Mouse (Mus musculus): ENCODE measurements around the gene Gfod2. TPM values are rescaled to one million over a fixed set of nuclear protein-coding genes. Genes with fewer than 3 reads are reported as not detected.

The Gfod2 gene
- 32.7 and 38.3 TPM in 2 replicates for polyA plus RNA-seq (2016; fragmentation: Nextera tagmentation; extraction: Ambion mirVana)

DNA sequence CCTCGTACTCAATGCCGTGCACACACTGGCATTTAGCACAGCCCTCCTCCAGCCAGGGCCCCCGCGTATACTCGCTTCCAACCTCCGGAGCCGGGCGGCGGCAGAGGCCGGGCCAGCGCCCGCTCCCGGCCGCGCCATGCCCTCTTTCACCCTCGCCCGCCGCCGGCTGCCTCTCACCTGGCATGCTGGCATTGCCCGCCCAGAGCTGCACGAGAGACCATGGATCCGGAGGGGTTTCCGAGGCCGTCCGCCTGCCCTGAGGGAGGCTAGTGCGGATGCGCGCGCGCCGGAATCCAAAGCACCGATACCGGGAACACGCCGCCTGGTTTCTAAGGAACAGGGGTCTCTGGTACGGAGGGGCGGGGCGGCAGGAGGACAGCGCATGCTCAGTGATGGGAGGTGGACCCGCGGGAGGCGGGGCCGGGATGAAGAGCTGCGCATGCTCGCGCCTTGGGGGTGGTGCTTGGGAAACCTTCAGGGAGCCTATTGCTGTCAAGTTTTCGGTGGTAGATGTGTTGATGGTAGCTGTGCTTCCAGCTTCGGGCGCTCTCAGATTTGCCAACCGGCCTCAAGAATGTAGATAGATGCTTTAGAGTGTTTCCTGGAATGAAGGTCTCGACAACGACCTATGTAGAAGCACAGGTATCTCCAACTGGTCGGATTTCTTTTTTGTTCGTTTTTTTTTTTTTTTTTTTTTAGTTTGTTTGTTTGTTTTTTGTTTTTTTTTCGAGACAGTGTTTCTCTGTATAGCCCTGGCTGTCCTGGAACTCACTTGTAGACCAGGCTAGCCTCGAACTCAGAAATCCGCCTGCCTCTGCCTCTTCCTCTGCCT lies at the start of gene Gfod2:
Gfod2 (minus strand) TSS at position 388 of the 832 bp plus-strand sequence.
- H3K27me3 ChIP-seq (ENCODE audit: poor library complexity, severe bottlenecking): no peaks in the 10 kb centered on the region
- 4% methylated on average over 57 of the region's 57 CpGs for WGBS
- peaks cover 17% of the 10 kb centered on the region for H3K4me1 ChIP-seq

DNA sequence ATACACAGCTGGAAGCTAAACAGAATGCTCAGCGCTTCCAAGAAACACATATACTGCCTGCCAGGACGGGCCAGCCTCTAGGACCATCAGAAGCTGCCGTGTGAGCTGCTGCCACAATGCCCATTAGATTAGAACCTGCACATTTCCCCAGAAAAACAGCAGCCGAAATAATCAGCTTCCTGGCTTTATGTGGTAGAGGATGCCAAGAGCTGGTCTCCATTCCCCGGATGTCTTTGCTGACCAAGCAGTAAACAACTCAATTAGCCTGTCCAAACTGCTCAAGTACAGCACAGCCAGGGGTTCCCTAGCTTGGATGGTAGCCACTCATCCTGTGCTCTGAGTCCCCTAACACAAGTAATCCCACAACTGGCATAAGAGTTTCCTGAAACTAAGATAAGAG lies 49.3 kb upstream of the Gfod2 start:
- no peaks in the 10 kb centered on the region for H3K9me3 ChIP-seq
- DNase-seq (ENCODE audit: extremely low spot score, low spot score): no peak
- no peak overlapping the region for H3K4me3 ChIP-seq
- no peaks in the 10 kb centered on the region for H3K27me3 ChIP-seq (ENCODE audit: poor library complexity, severe bottlenecking)
- H3K4me1 ChIP-seq: no peaks in the 10 kb centered on the region
- 91% methylated on average over 5 of the region's 5 CpGs for WGBS
- H3K36me3 ChIP-seq (replicated peaks): peaks cover 61% of the 10 kb centered on the region
- H3K27ac ChIP-seq: no peak overlapping the region

More for the DNA sequence above, at the start of gene Gfod2:
- H3K27ac ChIP-seq: peak within 1 kb of the TSS; percentile 89
- DNase-seq (ENCODE audit: extremely low spot score, low spot score): peak; percentile 99
- no peaks in the 10 kb centered on the region for H3K9me3 ChIP-seq
- peak within 1 kb of the TSS; percentile 87 for H3K4me3 ChIP-seq
- peaks cover 9% of the 10 kb centered on the region for H3K36me3 ChIP-seq (replicated peaks)

DNA sequence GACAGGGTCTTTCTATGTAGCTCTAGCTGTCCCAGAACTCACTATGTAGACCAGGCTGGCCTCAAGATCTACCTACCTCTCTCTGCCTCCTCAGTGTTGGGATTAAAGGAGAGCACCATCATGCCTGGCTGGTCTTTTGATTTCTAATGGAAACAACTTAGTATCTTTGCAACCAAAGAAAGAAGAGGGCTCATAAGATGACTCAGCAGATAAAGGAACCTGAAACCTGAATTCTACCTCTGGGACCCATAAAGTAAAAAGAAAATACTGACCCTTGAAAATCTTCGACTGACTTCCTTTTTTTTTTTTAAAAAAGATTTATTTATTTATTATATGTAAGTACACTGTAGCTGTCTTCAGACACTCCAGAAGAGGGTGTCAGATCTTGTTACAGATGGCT lies 47.5 kb upstream of the Gfod2 start:
- H3K36me3 ChIP-seq (replicated peaks): peaks cover 47% of the 10 kb centered on the region
- no peak overlapping the region for H3K27ac ChIP-seq
- no peaks in the 10 kb centered on the region for H3K27me3 ChIP-seq (ENCODE audit: poor library complexity, severe bottlenecking)
- H3K4me3 ChIP-seq: no peak overlapping the region
- WGBS: 92% methylated on average over 1 of the region's 1 CpGs
- no peaks in the 10 kb centered on the region for H3K9me3 ChIP-seq
- DNase-seq (ENCODE audit: extremely low spot score, low spot score): no peak
- no peaks in the 10 kb centered on the region for H3K4me1 ChIP-seq

DNA sequence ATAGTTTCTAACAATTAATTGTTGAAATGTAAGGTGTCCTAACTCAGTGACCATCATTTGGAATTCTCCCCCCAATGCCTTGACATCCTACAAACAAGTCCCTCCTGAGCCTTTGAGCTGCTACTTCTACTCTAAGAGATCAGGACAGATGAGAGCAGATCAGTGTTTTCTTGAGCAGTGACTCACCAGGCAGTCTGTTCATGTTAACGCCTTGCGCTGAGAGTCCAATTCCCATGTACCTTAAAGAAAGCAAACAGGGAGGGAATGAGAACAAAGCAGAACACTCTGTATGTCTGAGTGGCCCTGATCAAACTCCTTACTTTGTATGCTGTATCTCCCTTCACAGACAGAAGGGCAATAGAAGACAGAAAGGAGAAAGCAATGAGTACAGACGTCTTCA lies 46.9 kb upstream of the Gfod2 start:
- H3K27ac ChIP-seq: no peak overlapping the region
- 84% methylated on average over 3 of the region's 3 CpGs for WGBS
- peaks cover 48% of the 10 kb centered on the region for H3K36me3 ChIP-seq (replicated peaks)
- no peaks in the 10 kb centered on the region for H3K27me3 ChIP-seq (ENCODE audit: poor library complexity, severe bottlenecking)
- H3K4me1 ChIP-seq: no peaks in the 10 kb centered on the region
- H3K4me3 ChIP-seq: no peak overlapping the region
- DNase-seq (ENCODE audit: extremely low spot score, low spot score): no peak
- H3K9me3 ChIP-seq: no peaks in the 10 kb centered on the region

DNA sequence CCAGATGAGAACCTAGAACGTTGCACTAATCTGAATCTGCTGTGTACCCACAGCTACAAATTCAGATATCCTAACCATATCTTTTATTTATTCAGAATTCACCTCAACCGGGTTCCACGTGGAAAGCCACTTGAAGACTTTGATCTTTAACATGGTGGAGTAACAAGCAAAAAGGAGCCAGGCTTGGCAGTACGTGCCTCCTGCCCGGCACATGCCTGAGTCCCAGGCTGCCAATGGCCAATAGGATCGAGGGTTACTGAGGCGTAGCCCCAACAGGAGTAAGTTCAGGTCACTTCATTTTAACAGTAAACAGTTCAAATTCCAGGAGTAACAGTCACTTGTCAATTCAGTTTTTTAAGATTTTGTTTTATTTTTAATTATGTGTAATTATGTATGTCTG lies 46.3 kb upstream of the Gfod2 start:
- Histone ChIP-seq H3K4me1 (0 out of 2 replicates have a peak, but pooled peaks cover 3% of the 10 kb centered on the region), H3K4me3 (no peak overlapping the region), H3K27ac (no peak overlapping the region), H3K27me3 (ENCODE audit: poor library complexity, severe bottlenecking) (no peaks in the 10 kb centered on the region), H3K9me3 (no peaks in the 10 kb centered on the region), H3K36me3 (replicated peaks) (peaks cover 51% of the 10 kb centered on the region)
- DNase-seq (ENCODE audit: extremely low spot score, low spot score): no peak
- 94% methylated on average over 7 of the region's 7 CpGs for WGBS

DNA sequence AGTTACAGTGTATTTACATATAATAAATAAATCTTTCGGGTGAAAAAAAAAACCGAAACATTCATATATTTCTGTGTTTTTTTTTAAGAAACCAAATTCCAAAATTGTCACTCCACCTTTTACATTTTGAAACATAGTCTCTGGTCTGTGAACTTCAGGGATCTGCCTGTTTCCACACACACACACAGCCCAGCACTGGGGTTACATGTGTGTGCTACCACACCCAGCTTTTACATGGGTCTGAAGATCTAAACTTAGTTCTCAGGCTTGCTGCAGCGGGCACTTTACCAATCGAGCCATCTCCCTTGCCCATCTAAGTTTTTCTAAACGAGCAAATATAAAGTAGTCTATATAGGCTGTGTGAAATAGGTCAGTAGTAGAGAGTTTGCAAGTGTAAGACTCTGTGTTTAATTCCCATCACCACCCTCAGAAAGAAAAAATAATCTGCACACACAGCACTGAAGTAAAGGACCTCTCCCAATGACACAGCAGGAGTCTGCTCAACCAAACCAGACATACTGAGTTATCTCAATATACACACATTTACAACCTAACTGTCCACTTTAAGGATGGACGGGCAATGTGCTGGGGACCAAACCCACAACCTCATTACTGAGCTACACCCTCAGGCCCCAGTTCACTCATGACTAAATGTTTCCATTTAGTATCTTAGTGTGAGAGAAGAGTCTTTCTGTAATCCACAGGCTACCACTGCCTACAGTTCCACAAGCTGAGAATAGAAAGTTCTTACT lies 42.9 kb upstream of the Gfod2 start:
- Histone ChIP-seq H3K27me3 (ENCODE audit: poor library complexity, severe bottlenecking) (no peaks in the 10 kb centered on the region), H3K4me3 (no peak overlapping the region), H3K27ac (no peak overlapping the region), H3K4me1 (peaks cover 9% of the 10 kb centered on the region; the same call in 1 of the 2 replicates), H3K36me3 (replicated peaks) (peaks cover 53% of the 10 kb centered on the region), H3K9me3 (no peaks in the 10 kb centered on the region)
- WGBS: 91% methylated on average over 6 of the region's 6 CpGs
- DNase-seq (ENCODE audit: extremely low spot score, low spot score): no peak

DNA sequence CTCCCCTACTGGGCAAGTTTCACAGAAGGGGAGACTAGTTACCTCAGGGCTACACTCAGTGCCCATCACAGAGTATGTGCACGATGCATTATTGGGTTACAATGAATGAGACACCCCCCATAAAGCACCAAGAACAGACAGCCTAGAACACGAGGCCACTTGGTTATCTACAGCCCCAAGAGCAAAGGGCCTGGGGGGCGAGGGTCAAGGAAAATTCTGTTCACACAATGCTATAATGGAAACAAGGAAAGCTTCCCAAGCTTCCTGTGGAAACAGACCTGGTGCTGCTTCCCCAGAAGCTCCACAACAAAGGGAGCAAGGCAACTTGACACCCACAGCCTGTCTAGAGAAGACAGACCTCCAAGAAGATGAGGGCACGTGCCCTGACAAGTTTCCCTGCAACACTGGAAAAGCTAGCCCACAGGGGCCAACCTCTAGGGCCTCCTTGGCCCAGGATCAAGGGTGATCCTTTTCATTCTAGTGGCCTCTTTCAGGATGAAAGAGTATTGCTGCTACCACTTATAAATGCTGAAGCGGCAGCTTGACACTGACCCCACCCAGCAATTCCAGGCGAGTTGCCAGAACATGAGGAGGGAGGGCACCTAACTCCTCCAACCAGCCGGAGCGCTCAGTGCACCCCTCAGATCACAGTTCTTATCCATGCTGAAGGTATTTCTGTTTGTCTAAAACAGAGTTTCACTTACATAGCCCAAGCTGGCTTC lies 40.8 kb upstream of the Gfod2 start:
- WGBS: 84% methylated on average over 8 of the region's 8 CpGs
- H3K4me1 ChIP-seq: peaks cover 9% of the 10 kb centered on the region; the same call in 1 of the 2 replicates
- no peaks in the 10 kb centered on the region for H3K27me3 ChIP-seq (ENCODE audit: poor library complexity, severe bottlenecking)
- no peak for DNase-seq (ENCODE audit: extremely low spot score, low spot score)
- peak overlapping the region; percentile 44 for H3K27ac ChIP-seq
- H3K36me3 ChIP-seq (replicated peaks): peaks cover 49% of the 10 kb centered on the region
- no peak overlapping the region for H3K4me3 ChIP-seq
- H3K9me3 ChIP-seq: no peaks in the 10 kb centered on the region

DNA sequence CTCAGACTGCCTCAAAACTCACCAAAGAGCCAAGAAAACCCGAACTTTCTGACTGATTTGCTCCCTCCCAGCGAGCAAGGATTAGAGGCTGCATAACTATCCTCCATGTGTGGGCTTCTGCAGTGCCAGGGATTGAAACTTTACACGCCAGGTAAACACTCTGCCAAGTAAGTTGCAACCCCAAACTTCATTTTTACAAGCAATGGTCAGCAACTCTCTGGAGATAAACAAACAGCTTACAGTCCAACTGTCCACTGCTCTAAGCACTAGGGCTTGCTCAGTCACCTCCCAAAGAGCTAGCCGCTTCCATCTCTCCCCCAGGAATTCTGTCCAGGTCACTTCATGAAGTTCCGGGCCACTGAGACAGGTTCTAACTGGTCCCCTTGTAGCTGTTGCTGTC lies 39.9 kb upstream of the Gfod2 start:
- 92% methylated on average over 5 of the region's 5 CpGs for WGBS
- H3K4me1 ChIP-seq: peaks cover 9% of the 10 kb centered on the region; the same call in 1 of the 2 replicates
- 0 out of 2 replicates have a peak overlapping the region, but pooled peaks have one; percentile 30 for H3K27ac ChIP-seq
- H3K9me3 ChIP-seq: no peaks in the 10 kb centered on the region
- no peak for DNase-seq (ENCODE audit: extremely low spot score, low spot score)
- no peak overlapping the region for H3K4me3 ChIP-seq
- H3K36me3 ChIP-seq (replicated peaks): peaks cover 44% of the 10 kb centered on the region
- H3K27me3 ChIP-seq (ENCODE audit: poor library complexity, severe bottlenecking): no peaks in the 10 kb centered on the region

DNA sequence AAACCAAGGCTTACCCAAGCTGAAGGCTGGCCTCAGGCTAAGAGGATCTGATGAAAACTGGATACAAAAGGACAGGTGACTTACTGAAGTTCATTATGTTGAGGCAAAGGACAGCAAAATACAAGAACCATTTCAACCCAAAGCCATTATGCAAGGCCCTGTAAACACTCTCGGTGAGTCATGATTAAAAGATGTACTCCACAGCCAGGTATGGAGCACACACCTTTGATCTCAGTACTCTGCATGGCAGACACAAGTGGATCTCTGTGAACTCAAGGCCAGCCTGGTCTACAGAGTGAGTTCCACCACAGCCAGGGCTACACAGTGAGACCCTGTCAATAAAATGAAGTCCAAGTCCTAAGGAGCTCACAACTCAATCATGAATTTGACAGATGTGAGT lies 37.3 kb upstream of the Gfod2 start:
- 95% methylated on average over 1 of the region's 1 CpGs for WGBS
- no peak for DNase-seq (ENCODE audit: extremely low spot score, low spot score)

DNA sequence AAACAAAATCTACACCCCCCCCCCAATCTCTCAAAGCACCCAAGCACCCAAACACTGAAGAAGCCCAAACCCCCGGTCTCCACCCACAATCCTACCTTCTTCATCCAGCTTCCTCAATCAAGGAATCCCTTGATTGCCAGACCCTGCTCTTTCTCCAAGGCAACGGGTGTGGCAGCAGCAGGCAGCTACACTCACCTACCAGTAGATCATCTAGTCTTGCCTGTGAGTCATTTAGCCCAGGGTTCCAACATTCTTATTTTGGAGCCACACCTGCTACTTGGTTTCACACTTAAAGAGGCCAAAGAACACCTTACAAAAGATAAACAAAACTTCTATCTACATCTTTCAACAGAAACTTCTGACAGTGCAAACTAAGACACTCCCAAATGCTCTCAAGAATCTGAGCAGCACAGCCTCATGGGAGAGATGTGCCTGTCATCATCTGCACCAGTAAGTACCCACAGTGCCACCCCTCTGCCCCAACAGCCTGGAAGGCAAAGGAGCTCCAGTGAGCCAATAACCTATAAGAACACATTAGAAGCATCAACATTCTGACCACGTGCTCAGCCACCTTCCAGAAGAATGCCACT lies 35.6 kb upstream of the Gfod2 start:
- Histone ChIP-seq H3K27ac (no peak overlapping the region), H3K4me3 (no peak overlapping the region), H3K27me3 (ENCODE audit: poor library complexity, severe bottlenecking) (no peaks in the 10 kb centered on the region), H3K4me1 (peaks cover 2% of the 10 kb centered on the region; the same call in 1 of the 2 replicates), H3K36me3 (replicated peaks) (peaks cover 34% of the 10 kb centered on the region), H3K9me3 (no peaks in the 10 kb centered on the region)
- WGBS: 87% methylated on average over 3 of the region's 3 CpGs
- no peak for DNase-seq (ENCODE audit: extremely low spot score, low spot score)

More for the DNA sequence above, 37.3 kb upstream of the Gfod2 start:
- Histone ChIP-seq H3K4me1 (peaks cover 9% of the 10 kb centered on the region; the same call in 1 of the 2 replicates), H3K27ac (no peak overlapping the region), H3K4me3 (no peak overlapping the region), H3K36me3 (replicated peaks) (peaks cover 41% of the 10 kb centered on the region), H3K27me3 (ENCODE audit: poor library complexity, severe bottlenecking) (no peaks in the 10 kb centered on the region), H3K9me3 (no peaks in the 10 kb centered on the region)

DNA sequence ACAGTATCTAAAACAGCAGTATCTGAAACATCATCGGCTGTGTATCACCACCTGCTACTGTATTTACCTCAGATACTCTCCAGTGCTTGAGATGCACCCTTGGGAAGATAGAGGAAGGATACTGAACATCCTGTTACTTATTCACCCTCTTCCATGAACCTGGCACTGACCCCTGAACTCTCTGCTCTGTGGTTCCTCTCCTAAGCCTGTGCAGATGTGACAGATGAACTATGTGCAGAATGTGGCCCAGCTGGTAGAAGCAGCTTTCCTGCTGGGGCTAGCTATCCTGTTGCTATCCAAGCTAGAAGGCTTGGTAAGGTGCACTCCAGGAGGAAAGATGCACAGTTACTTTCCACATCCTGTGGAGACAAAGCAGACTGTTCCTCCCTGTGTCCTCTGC lies 34.9 kb upstream of the Gfod2 start:
- no peak overlapping the region for H3K27ac ChIP-seq
- no peaks in the 10 kb centered on the region for H3K27me3 ChIP-seq (ENCODE audit: poor library complexity, severe bottlenecking)
- H3K36me3 ChIP-seq (replicated peaks): peaks cover 26% of the 10 kb centered on the region
- H3K4me3 ChIP-seq: no peak overlapping the region
- H3K4me1 ChIP-seq: no peaks in the 10 kb centered on the region
- no peak for DNase-seq (ENCODE audit: extremely low spot score, low spot score)
- 97% methylated on average over 1 of the region's 1 CpGs for WGBS
- no peaks in the 10 kb centered on the region for H3K9me3 ChIP-seq

DNA sequence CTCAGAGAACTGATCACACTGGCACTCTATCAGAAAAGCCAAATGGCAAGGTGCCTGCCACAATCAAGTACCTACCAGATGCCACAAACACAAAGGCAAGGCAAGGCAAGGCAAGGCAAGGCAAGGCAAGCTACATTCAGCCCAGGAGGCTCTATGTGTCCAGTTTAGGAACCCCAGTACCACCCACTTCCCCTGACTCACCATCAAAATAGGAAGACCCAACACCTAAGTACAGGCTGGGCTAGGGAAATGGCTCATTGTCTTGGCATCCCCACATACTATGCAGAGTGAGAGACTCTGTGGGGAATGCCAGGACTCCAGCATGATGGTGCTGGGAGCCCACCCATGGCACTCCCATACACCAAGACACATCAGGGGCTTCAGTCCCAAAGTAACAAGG lies 31.2 kb upstream of the Gfod2 start:
- no peak overlapping the region for H3K4me3 ChIP-seq
- H3K9me3 ChIP-seq: no peaks in the 10 kb centered on the region
- H3K27ac ChIP-seq: no peak overlapping the region

More for the DNA sequence above, 31.2 kb upstream of the Gfod2 start:
- Histone ChIP-seq H3K4me1 (peaks cover 6% of the 10 kb centered on the region), H3K27me3 (ENCODE audit: poor library complexity, severe bottlenecking) (no peaks in the 10 kb centered on the region), H3K36me3 (replicated peaks) (peaks cover 33% of the 10 kb centered on the region)
- no peak for DNase-seq (ENCODE audit: extremely low spot score, low spot score)

All from forebrain, embryonic 10.5 days (tissue).